Mouse (Mus musculus): ENCODE results near the gene Clstn3. TPM values are rescaled to one million over a fixed set of nuclear protein-coding genes. Genes with fewer than 3 reads are reported as not detected.
"Not testable (repeated sequence)": the region's sequence is repeated elsewhere in the genome, so short reads cannot be mapped to it uniquely, and the experiment has no call there.

Clstn3 gene
- polyA plus RNA-seq, 1 experiment from 2014 or later = 1.8 TPM

GRCm38 (mm10) chr6:124425523-124425922 is 39.1 kb downstream of the Clstn3 start:
- WGBS (ENCODE audit: insufficient replicate concordance) = 52% methylated on average over 6 of the region's 6 CpGs
- H3K4me3 ChIP-seq (ENCODE audit: low read depth, low read length) = no peak overlapping the region
- TF ChIP-seq EP300 (IDR thresholded peaks at IDR 0.05; ENCODE audit: low read depth) (no peak), CTCF (IDR thresholded peaks at IDR 0.05; ENCODE audit: low read depth) (no peak)
- ATAC-seq (0 out of 2 replicates have a peak, but pooled peaks have one; percentile 12), DNase-seq (no peak)
- peak overlapping the region; percentile 30; the same call in 1 of the 2 replicates for H3K27ac ChIP-seq (ENCODE audit: low read depth)
- no peaks in the 10 kb centered on the region for H3K9me3 ChIP-seq (ENCODE audit: low read length)
- H3K4me2 ChIP-seq (ENCODE audit: low read depth, low read length) = peak overlapping the region; percentile 19; the same call in 1 of the 2 replicates
- H3K9ac ChIP-seq (replicated peaks) = no peak overlapping the region
- H3K27me3 ChIP-seq (ENCODE audit: insufficient read depth, low read length) = no peaks in the 10 kb centered on the region
- H3K4me1 ChIP-seq (ENCODE audit: insufficient read depth) = peaks cover 19% of the 10 kb centered on the region
- no peaks in the 10 kb centered on the region for H3K36me3 ChIP-seq (replicated peaks; ENCODE audit: insufficient read depth, low read length)

- not testable (repeated sequence) for H3K27me3 ChIP-seq (ENCODE audit: insufficient read depth, low read length); H3K9me3 ChIP-seq (ENCODE audit: low read length); H3K36me3 ChIP-seq (replicated peaks; ENCODE audit: insufficient read depth, low read length); H3K9ac ChIP-seq (replicated peaks); H3K4me3 ChIP-seq (ENCODE audit: low read depth, low read length)
- H3K4me1 ChIP-seq (ENCODE audit: insufficient read depth) = peaks cover 19% of the 10 kb centered on the region
- H3K4me2 ChIP-seq (ENCODE audit: low read depth, low read length) = peak overlapping the region; percentile 19; the same call in 1 of the 2 replicates
- peak; percentile 39 for DNase-seq
- 32% methylated on average over 7 of the region's 7 CpGs for WGBS (ENCODE audit: insufficient replicate concordance)
- peak overlapping the region; percentile 59 for H3K27ac ChIP-seq (ENCODE audit: low read depth)
- peak; percentile 60 for ATAC-seq
Measured at GRCm38 (mm10) chr6:124425042-124425441, 39.6 kb downstream of the Clstn3 start.

GRCm38 (mm10) chr6:124424068-124424498 is 40.5 kb downstream of the Clstn3 start:
- Histone ChIP-seq H3K36me3 (replicated peaks; ENCODE audit: insufficient read depth, low read length) (no peaks in the 10 kb centered on the region), H3K27me3 (ENCODE audit: insufficient read depth, low read length) (no peaks in the 10 kb centered on the region), H3K4me1 (ENCODE audit: insufficient read depth) (peaks cover 19% of the 10 kb centered on the region), H3K4me2 (ENCODE audit: low read depth, low read length) (no peak overlapping the region), H3K27ac (ENCODE audit: low read depth) (peak overlapping the region; percentile 59), H3K9me3 (ENCODE audit: low read length) (no peaks in the 10 kb centered on the region), H3K9ac (replicated peaks) (no peak overlapping the region), H3K4me3 (ENCODE audit: low read depth, low read length) (no peak overlapping the region)
- 19% methylated on average over 1 of the region's 1 CpGs for WGBS (ENCODE audit: insufficient replicate concordance)
- TF ChIP-seq EP300 (IDR thresholded peaks at IDR 0.05; ENCODE audit: low read depth) (no peak), CTCF (IDR thresholded peaks at IDR 0.05; ENCODE audit: low read depth) (no peak)
- ATAC-seq = peak; percentile 82
- DNase-seq = no peak

DNA sequence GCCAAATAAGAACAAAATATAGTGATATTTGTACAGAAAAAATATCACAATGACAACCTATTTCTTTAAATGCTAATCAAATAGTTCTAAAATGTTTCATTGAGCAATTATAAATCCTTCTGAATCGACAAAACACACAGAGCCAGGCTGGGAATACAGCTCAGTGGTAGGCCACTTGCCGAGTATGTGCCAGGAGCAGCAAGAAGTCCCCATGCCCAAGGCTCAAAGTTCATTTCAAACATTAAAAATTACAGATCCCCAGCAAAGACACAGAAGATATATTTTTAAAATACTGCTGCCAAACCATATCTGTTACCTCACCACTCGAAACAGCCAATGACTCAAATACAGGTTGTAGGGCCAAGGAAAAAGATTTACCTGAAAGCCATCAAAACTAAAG is 45.9 kb downstream of the Clstn3 start:
- WGBS (ENCODE audit: insufficient replicate concordance) = 87% methylated on average over 3 of the region's 3 CpGs
- Histone ChIP-seq H3K4me2 (ENCODE audit: low read depth, low read length) (no peak overlapping the region), H3K27me3 (ENCODE audit: insufficient read depth, low read length) (no peaks in the 10 kb centered on the region), H3K4me1 (ENCODE audit: insufficient read depth) (peaks cover 5% of the 10 kb centered on the region), H3K4me3 (ENCODE audit: low read depth, low read length) (no peak overlapping the region), H3K9ac (replicated peaks) (no peak overlapping the region), H3K9me3 (ENCODE audit: low read length) (no peaks in the 10 kb centered on the region), H3K36me3 (replicated peaks; ENCODE audit: insufficient read depth, low read length) (no peaks in the 10 kb centered on the region), H3K27ac (ENCODE audit: low read depth) (no peak overlapping the region)
- no peak for TF ChIP-seq EP300 (IDR thresholded peaks at IDR 0.05; ENCODE audit: low read depth)
- no peak for TF ChIP-seq CTCF (IDR thresholded peaks at IDR 0.05; ENCODE audit: low read depth)
- no peak for ATAC-seq
- DNase-seq = no peak

GRCm38 (mm10) chr6:124415347-124416088 is 49.1 kb downstream of the Clstn3 start:
- TF ChIP-seq EP300 (IDR thresholded peaks at IDR 0.05; ENCODE audit: low read depth) (no peak), CTCF (IDR thresholded peaks at IDR 0.05; ENCODE audit: low read depth) (peak; percentile 91)
- peaks cover 13% of the 10 kb centered on the region for H3K36me3 ChIP-seq (replicated peaks; ENCODE audit: insufficient read depth, low read length)
- WGBS (ENCODE audit: insufficient replicate concordance) = 2% methylated on average over 21 of the region's 21 CpGs
- H3K9ac ChIP-seq (replicated peaks) = peak overlapping the region; percentile 91
- H3K4me1 ChIP-seq (ENCODE audit: insufficient read depth) = peaks cover 9% of the 10 kb centered on the region
- no peaks in the 10 kb centered on the region for H3K9me3 ChIP-seq (ENCODE audit: low read length)
- ATAC-seq (peak; percentile 51), DNase-seq (peak; percentile 87)
- H3K27me3 ChIP-seq (ENCODE audit: insufficient read depth, low read length) = no peaks in the 10 kb centered on the region
- peak overlapping the region; percentile 86 for H3K27ac ChIP-seq (ENCODE audit: low read depth)
- peak overlapping the region; percentile 77 for H3K4me2 ChIP-seq (ENCODE audit: low read depth, low read length)
- H3K4me3 ChIP-seq (ENCODE audit: low read depth, low read length) = peak overlapping the region; percentile 90

DNA sequence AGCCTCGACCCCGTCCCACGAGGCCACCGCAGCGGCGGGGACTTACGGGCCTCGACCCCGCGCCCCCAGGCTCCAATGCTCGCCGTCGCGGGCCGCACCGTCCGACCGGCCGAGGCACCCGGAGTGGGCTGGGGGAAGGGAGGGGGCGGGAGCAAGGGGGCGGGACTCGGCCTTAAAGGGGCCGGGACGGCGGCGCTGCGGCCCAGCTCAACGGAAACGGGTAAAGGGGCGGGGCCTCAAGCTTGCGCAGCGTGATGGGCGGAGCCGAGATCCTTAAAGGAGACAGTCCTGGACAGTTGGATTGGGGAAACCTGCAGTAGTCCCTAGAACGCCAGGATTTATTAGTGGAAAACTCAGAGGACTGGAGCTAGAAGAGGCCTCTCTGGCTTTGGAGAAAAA is 49.7 kb downstream of the Clstn3 start, which contains the start of gene Pex5:
Gene Pex5 (minus strand): TSS at position 141 of the 399 bp plus-strand sequence.
- H3K36me3 ChIP-seq (replicated peaks; ENCODE audit: insufficient read depth, low read length) = peaks cover 18% of the 10 kb centered on the region
- DNase-seq = peak; percentile 96
- H3K4me3 ChIP-seq (ENCODE audit: low read depth, low read length) = peak within 1 kb of the TSS; percentile 90
- no peaks in the 10 kb centered on the region for H3K9me3 ChIP-seq (ENCODE audit: low read length)
- H3K4me1 ChIP-seq (ENCODE audit: insufficient read depth) = peaks cover 9% of the 10 kb centered on the region
- peak within 1 kb of the TSS; percentile 77 for H3K4me2 ChIP-seq (ENCODE audit: low read depth, low read length)
- TF ChIP-seq EP300 (IDR thresholded peaks at IDR 0.05; ENCODE audit: low read depth) = no peak
- no peak for TF ChIP-seq CTCF (IDR thresholded peaks at IDR 0.05; ENCODE audit: low read depth)
- ATAC-seq = peak; percentile 91
- WGBS (ENCODE audit: insufficient replicate concordance) = 1% methylated on average over 33 of the region's 36 CpGs
- H3K9ac ChIP-seq (replicated peaks) = peak within 1 kb of the TSS; percentile 91
- no peaks in the 10 kb centered on the region for H3K27me3 ChIP-seq (ENCODE audit: insufficient read depth, low read length)
- H3K27ac ChIP-seq (ENCODE audit: low read depth) = peak within 1 kb of the TSS; percentile 86

Measured in liver, postnatal 0 days (tissue).